Mouse (Mus musculus): ENCODE data around the gene Pdzrn3. TPM values are rescaled to one million over a fixed set of nuclear protein-coding genes. Genes with fewer than 3 reads are reported as not detected.

Gene Pdzrn3
- polyA plus RNA-seq, 1 experiment from 2014 or later = 13.2 TPM

GRCm38 (mm10) chr6:101318530-101318929 is 59.2 kb downstream of the Pdzrn3 start:
- WGBS = 44% methylated on average over 6 of the region's 6 CpGs
- H3K27ac ChIP-seq = peak overlapping the region; percentile 31; the same call in 1 of the 2 replicates
- peaks cover 14% of the 10 kb centered on the region for H3K4me1 ChIP-seq (replicated peaks)
- no peaks in the 10 kb centered on the region for H3K9me3 ChIP-seq
- H3K27me3 ChIP-seq (ENCODE audit: insufficient read depth, poor library complexity, severe bottlenecking) = no peaks in the 10 kb centered on the region
- no peak overlapping the region for H3K4me3 ChIP-seq
- DNase-seq (ENCODE audit: low spot score) = no peak
- H3K36me3 ChIP-seq = no peaks in the 10 kb centered on the region

GRCm38 (mm10) chr6:101311446-101311845 is 66.3 kb downstream of the Pdzrn3 start:
- 54% methylated on average over 6 of the region's 6 CpGs for WGBS
- Histone ChIP-seq H3K9me3 (no peaks in the 10 kb centered on the region), H3K4me3 (no peak overlapping the region), H3K27me3 (ENCODE audit: insufficient read depth, poor library complexity, severe bottlenecking) (peaks cover 28% of the 10 kb centered on the region), H3K27ac (no peak overlapping the region), H3K4me1 (replicated peaks) (peaks cover 37% of the 10 kb centered on the region), H3K36me3 (no peaks in the 10 kb centered on the region)
- no peak for DNase-seq (ENCODE audit: low spot score)

GRCm38 (mm10) chr6:101310491-101310890 is 67.2 kb downstream of the Pdzrn3 start:
- 0 out of 2 replicates have a peak overlapping the region, but pooled peaks have one; percentile 16 for H3K27ac ChIP-seq
- peaks cover 33% of the 10 kb centered on the region for H3K27me3 ChIP-seq (ENCODE audit: insufficient read depth, poor library complexity, severe bottlenecking)
- DNase-seq (ENCODE audit: low spot score) = no peak
- peaks cover 38% of the 10 kb centered on the region for H3K4me1 ChIP-seq (replicated peaks)
- WGBS = 84% methylated on average over 9 of the region's 9 CpGs
- H3K4me3 ChIP-seq = no peak overlapping the region
- H3K9me3 ChIP-seq = no peaks in the 10 kb centered on the region
- no peaks in the 10 kb centered on the region for H3K36me3 ChIP-seq

- H3K27me3 ChIP-seq (ENCODE audit: insufficient read depth, poor library complexity, severe bottlenecking) = peaks cover 38% of the 10 kb centered on the region
- peaks cover 33% of the 10 kb centered on the region for H3K4me1 ChIP-seq (replicated peaks)
- H3K4me3 ChIP-seq = no peak overlapping the region
- H3K27ac ChIP-seq = 0 out of 2 replicates have a peak overlapping the region, but pooled peaks have one; percentile 8
- H3K36me3 ChIP-seq = 0 out of 2 replicates have a peak, but pooled peaks cover 5% of the 10 kb centered on the region
- WGBS = 25% methylated on average over 11 of the region's 11 CpGs
- H3K9me3 ChIP-seq = no peaks in the 10 kb centered on the region
- peak; percentile 65 for DNase-seq (ENCODE audit: low spot score)
Measured at GRCm38 (mm10) chr6:101307964-101308531, 69.6 kb downstream of the Pdzrn3 start.

GRCm38 (mm10) chr6:101306834-101307233 is 70.9 kb downstream of the Pdzrn3 start:
- no peak for DNase-seq (ENCODE audit: low spot score)
- 64% methylated on average over 7 of the region's 7 CpGs for WGBS
- peak overlapping the region; percentile 43 for H3K27ac ChIP-seq

GRCm38 (mm10) chr6:101305543-101305942 is 72.2 kb downstream of the Pdzrn3 start:
- Histone ChIP-seq H3K27me3 (ENCODE audit: insufficient read depth, poor library complexity, severe bottlenecking) (peaks cover 33% of the 10 kb centered on the region), H3K4me1 (replicated peaks) (peaks cover 31% of the 10 kb centered on the region), H3K36me3 (0 out of 2 replicates have a peak, but pooled peaks cover 5% of the 10 kb centered on the region), H3K4me3 (no peak overlapping the region), H3K27ac (no peak overlapping the region), H3K9me3 (no peaks in the 10 kb centered on the region)
- no peak for DNase-seq (ENCODE audit: low spot score)
- 91% methylated on average over 6 of the region's 6 CpGs for WGBS

More at GRCm38 (mm10) chr6:101306834-101307233, 70.9 kb downstream of the Pdzrn3 start:
- no peak overlapping the region for H3K4me3 ChIP-seq
- H3K4me1 ChIP-seq (replicated peaks) = peaks cover 33% of the 10 kb centered on the region
- no peaks in the 10 kb centered on the region for H3K9me3 ChIP-seq
- H3K36me3 ChIP-seq = 0 out of 2 replicates have a peak, but pooled peaks cover 5% of the 10 kb centered on the region
- H3K27me3 ChIP-seq (ENCODE audit: insufficient read depth, poor library complexity, severe bottlenecking) = peaks cover 38% of the 10 kb centered on the region

- H3K36me3 ChIP-seq = 0 out of 2 replicates have a peak, but pooled peaks cover 5% of the 10 kb centered on the region
- DNase-seq (ENCODE audit: low spot score) = no peak
- WGBS = 91% methylated on average over 11 of the region's 11 CpGs
- peaks cover 29% of the 10 kb centered on the region for H3K4me1 ChIP-seq (replicated peaks)
- H3K27ac ChIP-seq = no peak overlapping the region
- peaks cover 20% of the 10 kb centered on the region for H3K27me3 ChIP-seq (ENCODE audit: insufficient read depth, poor library complexity, severe bottlenecking)
- no peaks in the 10 kb centered on the region for H3K9me3 ChIP-seq
- H3K4me3 ChIP-seq = no peak overlapping the region
Measured at GRCm38 (mm10) chr6:101303959-101304738, 73.5 kb downstream of the Pdzrn3 start.

GRCm38 (mm10) chr6:101303501-101303900 is 74.2 kb downstream of the Pdzrn3 start:
- 95% methylated on average over 1 of the region's 1 CpGs for WGBS
- no peaks in the 10 kb centered on the region for H3K9me3 ChIP-seq
- H3K27me3 ChIP-seq (ENCODE audit: insufficient read depth, poor library complexity, severe bottlenecking) = peaks cover 20% of the 10 kb centered on the region
- H3K4me3 ChIP-seq = no peak overlapping the region
- H3K36me3 ChIP-seq = 0 out of 2 replicates have a peak, but pooled peaks cover 5% of the 10 kb centered on the region
- no peak for DNase-seq (ENCODE audit: low spot score)
- peaks cover 24% of the 10 kb centered on the region for H3K4me1 ChIP-seq (replicated peaks)
- H3K27ac ChIP-seq = no peak overlapping the region

- peaks cover 6% of the 10 kb centered on the region for H3K27me3 ChIP-seq (ENCODE audit: insufficient read depth, poor library complexity, severe bottlenecking)
- 93% methylated on average over 8 of the region's 8 CpGs for WGBS
- 0 out of 2 replicates have a peak, but pooled peaks cover 5% of the 10 kb centered on the region for H3K36me3 ChIP-seq
- no peak for DNase-seq (ENCODE audit: low spot score)
- no peak overlapping the region for H3K4me3 ChIP-seq
- no peaks in the 10 kb centered on the region for H3K9me3 ChIP-seq
- H3K4me1 ChIP-seq (replicated peaks) = peaks cover under 1% of the 10 kb centered on the region; the same call in 1 of the 2 replicates
- no peak overlapping the region for H3K27ac ChIP-seq
Measured at GRCm38 (mm10) chr6:101301154-101301553, 76.5 kb downstream of the Pdzrn3 start.

- 96% methylated on average over 2 of the region's 2 CpGs for WGBS
- Histone ChIP-seq H3K27ac (no peak overlapping the region), H3K9me3 (no peaks in the 10 kb centered on the region), H3K4me3 (no peak overlapping the region), H3K27me3 (ENCODE audit: insufficient read depth, poor library complexity, severe bottlenecking) (peaks cover 2% of the 10 kb centered on the region; the same call in 1 of the 2 replicates), H3K36me3 (0 out of 2 replicates have a peak, but pooled peaks cover 3% of the 10 kb centered on the region), H3K4me1 (replicated peaks) (peaks cover 5% of the 10 kb centered on the region; the same call in 1 of the 2 replicates)
- no peak for DNase-seq (ENCODE audit: low spot score)
Measured at GRCm38 (mm10) chr6:101299434-101299833, 78.3 kb downstream of the Pdzrn3 start.

- Histone ChIP-seq H3K9me3 (no peaks in the 10 kb centered on the region), H3K27ac (no peak overlapping the region), H3K27me3 (ENCODE audit: insufficient read depth, poor library complexity, severe bottlenecking) (no peaks in the 10 kb centered on the region), H3K36me3 (no peaks in the 10 kb centered on the region), H3K4me1 (replicated peaks) (peaks cover 17% of the 10 kb centered on the region; the same call in 1 of the 2 replicates), H3K4me3 (no peak overlapping the region)
- no peak for DNase-seq (ENCODE audit: low spot score)
- 91% methylated on average over 15 of the region's 15 CpGs for WGBS
Measured at GRCm38 (mm10) chr6:101297563-101298520, 79.9 kb downstream of the Pdzrn3 start.

GRCm38 (mm10) chr6:101296997-101297396 is 80.7 kb downstream of the Pdzrn3 start:
- Histone ChIP-seq H3K4me3 (no peak overlapping the region), H3K9me3 (no peaks in the 10 kb centered on the region), H3K27ac (no peak overlapping the region), H3K36me3 (no peaks in the 10 kb centered on the region), H3K4me1 (replicated peaks) (peaks cover 20% of the 10 kb centered on the region; the same call in 1 of the 2 replicates), H3K27me3 (ENCODE audit: insufficient read depth, poor library complexity, severe bottlenecking) (no peaks in the 10 kb centered on the region)
- 86% methylated on average over 8 of the region's 8 CpGs for WGBS
- DNase-seq (ENCODE audit: low spot score) = no peak
